Comparison of ENCODE assay signal across 18 mouse cellular contexts in the genomic region with DNA sequence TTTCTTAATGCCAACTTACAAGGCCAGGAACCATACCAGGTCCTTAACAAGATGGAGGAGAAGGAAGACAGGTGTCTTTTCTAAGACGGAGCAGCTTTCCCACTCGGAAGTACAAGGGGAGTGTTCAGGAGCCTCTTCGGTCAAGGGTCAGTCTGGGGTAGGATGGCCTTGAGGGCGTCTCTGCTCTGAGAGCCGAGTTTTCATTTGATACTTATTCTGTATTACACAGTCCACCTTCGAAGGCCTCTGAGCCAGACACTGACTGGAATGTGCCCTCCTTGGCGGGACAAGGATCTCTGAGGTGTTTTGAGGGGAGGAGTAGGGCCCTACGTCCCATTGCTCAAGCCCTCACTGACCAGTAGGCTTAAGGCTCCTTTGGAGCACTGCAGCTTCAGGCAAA.
DNase-seq lines count a peak whose midpoint lies in the region; ATAC-seq lines count a peak whose summit lies in the region.
"Had no signal": no experiment of that assay in that cellular context is flagged by ENCODE, and none has a peak within 500 bp of the region (broad histone marks: within the 10 kb centered on the region; RNA-seq: fewer than 3 reads in every experiment).

No protein-coding gene starts in this region.

- WGBS in kidney, embryonic 14.5 days = 47% methylated on average over 8 of the region's 8 CpGs
- 40% methylated on average over 8 of the region's 8 CpGs for WGBS in embryonic facial prominence, embryonic 13.5 days
- 54% methylated on average over 8 of the region's 8 CpGs for WGBS in kidney, embryonic 16.5 days

- no peak overlapping the region for H3K4me2 ChIP-seq in kidney, embryonic 14.5 days (replicated peaks; ENCODE audit: low read depth, low read length)
- H3K4me2 ChIP-seq in embryonic facial prominence, embryonic 13.5 days = no peak overlapping the region
- H3K4me2 ChIP-seq in kidney, embryonic 16.5 days (replicated peaks; ENCODE audit: low read depth, low read length) = no peak overlapping the region
- H3K4me2 ChIP-seq: forebrain, embryonic 12.5 days; heart, embryonic 12.5 days; hindbrain, embryonic 14.5 days had no signal

- H3K4me1 ChIP-seq in kidney, embryonic 14.5 days (ENCODE audit: control insufficient read depth, insufficient read depth, low read length) = no peaks in the 10 kb centered on the region
- H3K4me1 ChIP-seq in embryonic facial prominence, embryonic 13.5 days = peaks cover 28% of the 10 kb centered on the region
- H3K4me1 ChIP-seq in kidney, embryonic 16.5 days (ENCODE audit: insufficient read depth, low read length) = 0 out of 2 replicates have a peak, but pooled peaks cover 1% of the 10 kb centered on the region

- DNase-seq in kidney, adult 18-20 months = peak; percentile 11
- DNase-seq in yolk sac, embryonic 10.5 days (ENCODE audit: low spot score) = peak; percentile 39
- DNase-seq in urinary bladder, postnatal 4 days (ENCODE audit: low spot score in 2 of 2) = no peak
- no peak for DNase-seq in heart, adult 9 months (ENCODE audit: low spot score in 2 of 2)
- DNase-seq: adrenal gland, postnatal 25 days; cerebellum, adult 18-20 months; cerebellum, adult 9-11 months; cerebellum, postnatal 36 days; forebrain, postnatal 0 days; gastrocnemius, postnatal 14 days; heart, adult 2 months had no signal

- H3K36me3 ChIP-seq in kidney, embryonic 14.5 days (ENCODE audit: control insufficient read depth, insufficient read depth, low read length) = no peaks in the 10 kb centered on the region
- H3K36me3 ChIP-seq in embryonic facial prominence, embryonic 13.5 days = no peaks in the 10 kb centered on the region
- no peaks in the 10 kb centered on the region for H3K36me3 ChIP-seq in kidney, embryonic 16.5 days (ENCODE audit: insufficient read depth, low read length)
- H3K36me3 ChIP-seq: forebrain, embryonic 12.5 days; heart, embryonic 12.5 days; hindbrain, embryonic 10.5 days had no signal

- no peaks in the 10 kb centered on the region for H3K27me3 ChIP-seq in kidney, embryonic 14.5 days (ENCODE audit: control insufficient read depth, insufficient read depth, low read length)
- peaks cover 24% of the 10 kb centered on the region for H3K27me3 ChIP-seq in embryonic facial prominence, embryonic 13.5 days
- H3K27me3 ChIP-seq in kidney, embryonic 16.5 days (ENCODE audit: insufficient read depth, low read length) = no peaks in the 10 kb centered on the region
- H3K27me3 ChIP-seq: heart, embryonic 12.5 days had no signal

- H3K9me3 ChIP-seq in kidney, embryonic 14.5 days (ENCODE audit: control insufficient read depth, low read length) = no peaks in the 10 kb centered on the region
- H3K9me3 ChIP-seq in embryonic facial prominence, embryonic 13.5 days = no peaks in the 10 kb centered on the region
- no peaks in the 10 kb centered on the region for H3K9me3 ChIP-seq in kidney, embryonic 16.5 days (ENCODE audit: low read length)
- H3K9me3 ChIP-seq: forebrain, embryonic 12.5 days; heart, embryonic 12.5 days; hindbrain, embryonic 10.5 days had no signal

- no peak for ATAC-seq in kidney, embryonic 14.5 days (ENCODE audit: low FRiP score, low TSS enrichment)
- no peak for ATAC-seq in embryonic facial prominence, embryonic 13.5 days (ENCODE audit: insufficient number of reproducible peaks, insufficient read depth, low FRiP score, low TSS enrichment, low read depth)
- 0 out of 2 replicates have a peak, but pooled peaks have one; percentile 23 for ATAC-seq in kidney, embryonic 16.5 days (ENCODE audit: low FRiP score, low TSS enrichment)
- ATAC-seq: forebrain, postnatal 0 days had no signal

- H3K4me3 ChIP-seq in kidney, embryonic 14.5 days (ENCODE audit: low read length) = no peak overlapping the region
- no peak overlapping the region for H3K4me3 ChIP-seq in embryonic facial prominence, embryonic 13.5 days
- no peak overlapping the region for H3K4me3 ChIP-seq in kidney, embryonic 16.5 days (ENCODE audit: low read length)
- H3K4me3 ChIP-seq: forebrain, embryonic 12.5 days; heart, adult 2 months; heart, embryonic 12.5 days; hindbrain, embryonic 10.5 days had no signal

- no peak overlapping the region for H3K9ac ChIP-seq in kidney, embryonic 14.5 days (ENCODE audit: low read depth, low read length)
- H3K9ac ChIP-seq in embryonic facial prominence, embryonic 13.5 days = no peak overlapping the region
- H3K9ac ChIP-seq in kidney, embryonic 16.5 days (replicated peaks; ENCODE audit: low read length) = no peak overlapping the region
- H3K9ac ChIP-seq: forebrain, embryonic 12.5 days; forebrain, postnatal 0 days; heart, embryonic 12.5 days; hindbrain, embryonic 14.5 days had no signal

- H3K27ac ChIP-seq in kidney, embryonic 14.5 days (ENCODE audit: low read depth, low read length) = no peak overlapping the region
- 0 out of 2 replicates have a peak overlapping the region, but pooled peaks have one; percentile 39 for H3K27ac ChIP-seq in embryonic facial prominence, embryonic 13.5 days
- no peak overlapping the region for H3K27ac ChIP-seq in kidney, embryonic 16.5 days (ENCODE audit: low read length)
- H3K27ac ChIP-seq: forebrain, embryonic 12.5 days; heart, adult 2 months; hindbrain, embryonic 10.5 days; hindbrain, embryonic 14.5 days had no signal

Comparison
In these comparisons a context has a peak if more than half of its experiments do, and no peak if none do; other contexts are left out.
1. DNase-seq: peak in kidney, adult 18-20 months (single experiment) and yolk sac, embryonic 10.5 days (single experiment); none in urinary bladder, postnatal 4 days (0 of 2) and heart, adult 9 months (0 of 2).